Mouse (Mus musculus) megakaryocyte, adult 5-6 weeks (primary cell): ENCODE measurements around the gene Rnf123. TPM values are rescaled to one million over a fixed set of nuclear protein-coding genes. Genes with fewer than 3 reads are reported as not detected.
A peak's percentile ranks its signal among the peaks of the same experiment; 100 is the strongest.
"Not testable (repeated sequence)": the region's sequence is repeated elsewhere in the genome, so short reads cannot be mapped to it uniquely, and the experiment has no call there.

ENCODE experiments used
- ATAC-seq: 2 replicates; pipeline ENCODE4 v1.8.0; 2016; ENCODE audit warnings: mild to moderate bottlenecking, inconsistent platforms; ENCODE audit not compliant: poor library complexity, severe bottlenecking
- total RNA-seq, 2 experiments: library from RNA; stranded (forward) in 1 of 2; stranded (reverse) in 1 of 2; fragments of 153-499, 151-499 nt in 1 of 2; fragments of 221-1000, 200-1000 nt in 1 of 2; gene quantifications; 2 replicates each; pipeline versions ENCODE4 v1.2.3 to v1.2.4; 2015 to 2017

The Rnf123 gene
- total RNA-seq, 2 experiments from 2014 or later = 20.9 to 27.8 TPM

DNA sequence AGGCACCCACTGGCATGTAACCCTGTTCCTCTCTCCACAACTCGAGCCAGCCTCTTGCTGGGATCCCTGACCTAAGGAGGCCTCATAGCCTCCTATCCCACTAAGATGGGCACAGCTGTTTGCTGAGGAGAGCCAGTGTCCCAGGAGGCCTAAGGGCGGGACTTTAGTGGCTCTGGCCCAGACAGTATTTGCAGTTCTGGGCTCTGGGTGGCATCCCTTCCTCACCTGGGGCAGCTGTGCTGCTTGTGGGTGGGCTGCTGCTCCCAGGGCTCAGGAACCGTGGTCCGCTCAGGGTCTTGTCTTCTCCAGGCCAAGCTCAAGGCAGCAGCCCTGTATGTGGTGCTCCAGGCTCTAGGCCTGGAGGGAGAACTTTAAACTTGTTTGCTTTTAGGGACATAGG, 36.6 kb downstream of the Rnf123 start:
- ATAC-seq = no peak

DNA sequence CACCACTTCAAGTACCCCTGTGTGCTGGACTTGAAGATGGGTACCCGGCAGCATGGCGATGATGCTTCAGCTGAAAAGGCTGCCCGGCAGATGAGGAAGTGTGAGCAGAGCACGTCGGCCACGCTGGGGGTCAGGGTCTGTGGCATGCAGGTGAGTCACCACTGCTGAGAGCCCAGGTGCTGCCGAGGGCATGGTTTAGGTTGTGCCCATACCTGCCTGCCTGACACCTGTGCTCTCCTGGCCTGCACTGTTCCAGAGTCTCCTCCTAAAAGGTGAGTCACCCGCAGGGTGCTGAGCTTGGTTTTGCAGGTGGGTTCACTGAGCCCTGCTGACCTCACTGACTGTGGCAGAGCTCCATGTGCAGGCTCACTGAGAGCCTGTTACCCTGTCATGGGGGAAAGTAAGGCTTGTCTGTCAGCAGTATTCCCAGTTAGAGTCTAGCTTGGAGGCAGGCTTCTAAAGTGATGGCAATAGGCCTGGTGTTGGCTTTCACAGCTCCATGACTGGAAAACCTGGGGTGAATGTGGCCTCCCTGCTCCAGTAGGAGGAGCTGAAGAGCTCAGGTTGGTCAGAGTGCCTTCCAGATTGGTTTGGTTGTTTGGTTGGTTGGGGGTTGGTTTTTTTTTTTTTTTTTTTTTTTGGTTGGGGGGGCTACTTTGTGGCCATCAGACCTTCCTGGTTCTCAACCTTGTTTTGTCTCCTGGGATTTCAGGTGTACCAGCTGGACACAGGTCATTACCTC, 38.2 kb downstream of the Rnf123 start:
- no peak for ATAC-seq

DNA sequence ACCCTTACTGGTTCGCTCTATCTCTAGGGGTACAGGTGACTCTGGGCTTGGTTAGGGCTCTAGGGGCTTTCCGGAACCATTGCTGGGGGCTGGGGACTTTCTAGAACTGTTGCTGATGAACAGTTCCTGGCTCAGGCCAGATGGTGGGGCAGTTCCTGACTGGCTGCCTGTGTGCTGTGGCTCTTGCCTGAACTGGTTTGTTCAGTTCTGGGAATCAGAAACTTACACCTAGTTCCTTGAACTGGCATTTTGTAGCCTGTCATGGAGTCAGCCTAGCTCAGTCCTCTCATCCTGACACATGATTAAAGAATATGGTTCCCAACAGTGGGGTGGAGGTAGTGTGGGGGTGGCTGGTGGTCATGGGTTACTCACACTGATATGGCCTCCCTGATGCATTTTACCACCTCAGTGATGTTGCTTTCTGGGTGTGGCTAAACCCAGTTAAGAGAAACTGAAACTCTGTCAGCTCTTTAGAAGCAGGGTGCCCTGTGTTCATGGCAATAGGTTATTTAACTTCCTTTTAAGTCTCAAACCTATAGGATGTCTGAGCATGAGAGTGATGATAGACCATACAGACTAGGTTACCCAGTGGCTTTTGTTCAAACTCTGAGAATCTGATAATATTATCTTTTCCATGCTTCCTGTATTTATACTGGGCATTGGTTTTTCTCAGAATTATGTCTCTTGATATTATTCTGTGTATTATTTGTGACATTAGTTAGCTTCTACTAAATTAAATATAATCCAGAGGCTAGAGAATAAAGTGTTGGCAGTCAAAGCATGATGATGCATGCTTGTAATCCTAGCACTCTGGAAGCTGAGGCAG, 47.6 kb downstream of the Rnf123 start:
- no peak for ATAC-seq

DNA sequence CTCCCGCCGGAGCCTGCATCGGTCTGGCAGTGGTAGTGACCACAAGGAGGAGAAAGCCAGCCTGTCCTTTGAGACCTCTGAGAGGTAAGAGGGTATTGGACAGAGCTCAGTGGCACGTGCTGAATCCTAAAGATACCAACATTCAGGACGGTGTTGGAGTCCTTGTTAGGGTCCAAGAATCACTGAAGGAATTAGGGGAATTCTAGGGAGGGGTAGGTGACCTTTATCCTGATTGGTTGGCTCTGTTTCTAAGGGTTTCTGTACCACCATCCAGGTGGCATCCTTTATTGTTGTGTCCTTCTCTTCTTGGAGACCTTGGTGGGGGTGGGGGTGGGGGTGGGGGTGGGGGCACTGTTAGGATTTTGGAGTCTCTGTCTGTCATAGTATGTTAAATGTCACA, 51.0 kb downstream of the Rnf123 start:
- no peak for ATAC-seq

DNA sequence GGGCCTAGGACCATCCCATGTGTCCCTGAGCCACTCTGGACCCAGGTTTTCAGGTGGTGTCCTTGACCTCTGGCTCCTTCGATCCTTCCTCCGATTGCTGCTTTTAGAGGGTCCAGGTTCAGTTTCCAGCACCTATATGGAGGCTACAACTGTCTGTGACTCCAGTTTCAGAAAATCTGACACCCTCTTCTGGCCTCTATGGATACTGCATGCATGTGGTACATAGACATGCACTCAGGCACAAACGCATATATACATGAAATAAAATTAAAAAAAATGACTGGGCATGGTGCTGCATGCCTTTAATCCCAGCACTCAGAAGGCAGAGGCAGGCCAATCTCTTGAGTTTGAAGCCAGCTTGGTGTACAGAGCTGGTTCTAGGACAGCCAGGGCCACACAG, 55.3 kb downstream of the Rnf123 start:
- ATAC-seq = no peak

DNA sequence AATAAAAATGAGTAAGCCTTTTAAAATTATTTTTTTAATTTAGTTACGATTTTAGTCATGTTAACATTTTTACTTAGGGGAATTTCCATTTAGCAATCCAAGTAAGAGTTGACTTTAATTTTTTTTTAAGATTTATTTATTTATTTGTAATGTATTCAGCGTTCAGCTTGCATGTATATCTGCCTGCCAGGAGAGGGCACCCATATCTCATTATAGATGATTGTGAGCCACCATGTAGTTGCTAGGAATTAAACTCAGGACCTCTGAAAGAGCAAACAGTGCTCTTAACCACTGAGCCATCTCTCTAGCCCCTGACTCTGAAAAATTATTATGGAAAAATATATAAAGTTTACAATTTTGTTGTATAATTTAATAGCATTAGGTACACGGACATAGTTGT, 56.6 kb downstream of the Rnf123 start:
- no peak for ATAC-seq

DNA sequence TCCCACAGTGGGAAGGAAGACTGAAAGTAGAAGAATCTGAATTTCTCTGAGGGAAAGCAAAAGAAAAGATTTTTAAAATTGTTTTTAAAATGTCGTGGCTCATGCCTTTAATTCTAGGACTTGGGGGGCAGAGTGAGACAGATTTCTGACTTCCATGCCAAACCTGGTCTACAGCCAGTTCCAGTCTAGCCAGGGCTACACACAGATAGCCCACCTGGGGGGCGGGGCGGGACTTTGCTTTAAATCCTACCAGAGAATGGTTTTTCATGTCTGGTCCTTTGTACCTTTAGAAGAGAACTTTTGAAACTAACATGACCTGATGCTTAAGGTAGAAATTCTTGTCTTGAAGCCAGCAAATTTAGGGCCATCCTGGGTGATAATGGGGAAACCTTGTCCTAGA, 59.9 kb downstream of the Rnf123 start:
- ATAC-seq = no peak

DNA sequence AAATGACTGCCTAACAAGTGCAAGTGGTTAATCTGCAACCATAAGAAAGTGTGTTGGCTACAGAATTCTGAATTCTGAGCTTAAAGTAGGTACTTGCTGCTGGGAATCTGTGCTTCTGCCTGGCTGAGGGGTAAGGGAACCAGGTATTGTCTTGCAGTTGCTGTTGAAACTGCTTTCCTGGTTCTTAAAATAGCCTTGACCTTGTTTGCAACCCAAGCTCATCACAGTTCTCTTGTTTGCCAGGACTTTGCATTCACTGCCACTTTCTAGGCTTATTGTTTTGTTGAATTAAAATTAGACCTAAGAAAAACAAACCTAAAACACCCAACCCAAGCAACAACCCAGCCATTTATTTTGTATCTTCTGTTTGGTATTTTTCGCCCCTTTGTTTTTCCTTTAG, 62.4 kb downstream of the Rnf123 start:
- no peak for ATAC-seq

DNA sequence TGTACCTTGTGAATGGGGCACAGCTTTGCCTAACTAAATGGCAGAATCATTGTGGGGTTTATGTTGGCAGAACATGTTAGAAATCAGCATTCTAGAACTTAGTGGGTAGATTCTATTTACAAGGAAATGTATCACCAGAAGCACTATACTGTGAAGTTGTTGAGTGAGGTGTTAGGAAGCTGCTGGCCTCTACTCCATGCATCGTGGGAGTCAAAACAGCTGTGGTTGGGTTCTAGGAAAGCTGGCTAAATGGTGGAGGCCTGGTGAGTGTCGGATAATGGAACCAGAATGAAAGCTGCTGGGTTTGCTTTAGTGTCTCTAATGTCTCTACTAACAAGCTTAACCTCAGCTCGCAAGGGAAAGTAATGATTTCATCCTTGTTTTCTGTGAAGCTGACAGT, 66.0 kb downstream of the Rnf123 start:
- no peak for ATAC-seq

DNA sequence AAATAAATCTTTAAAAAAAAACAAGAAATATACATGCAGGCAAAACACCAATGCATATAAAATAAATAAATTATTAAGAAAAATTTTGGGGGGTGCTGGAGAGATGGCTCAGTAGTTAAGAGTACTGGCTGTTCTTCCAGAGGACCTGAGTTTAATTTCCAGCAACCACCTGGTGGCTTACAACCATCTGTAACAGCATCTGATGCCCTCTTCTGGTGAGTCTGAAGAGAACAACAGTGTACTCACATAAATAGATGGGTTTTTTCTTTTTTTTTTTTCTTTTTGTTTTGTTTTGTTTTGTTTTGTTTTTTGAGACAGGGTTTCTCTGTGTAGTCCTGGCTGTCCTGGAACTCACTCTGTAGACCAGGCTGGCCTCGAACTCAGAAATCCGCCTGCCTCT, 69.6 kb downstream of the Rnf123 start:
- not testable (repeated sequence) for ATAC-seq

DNA sequence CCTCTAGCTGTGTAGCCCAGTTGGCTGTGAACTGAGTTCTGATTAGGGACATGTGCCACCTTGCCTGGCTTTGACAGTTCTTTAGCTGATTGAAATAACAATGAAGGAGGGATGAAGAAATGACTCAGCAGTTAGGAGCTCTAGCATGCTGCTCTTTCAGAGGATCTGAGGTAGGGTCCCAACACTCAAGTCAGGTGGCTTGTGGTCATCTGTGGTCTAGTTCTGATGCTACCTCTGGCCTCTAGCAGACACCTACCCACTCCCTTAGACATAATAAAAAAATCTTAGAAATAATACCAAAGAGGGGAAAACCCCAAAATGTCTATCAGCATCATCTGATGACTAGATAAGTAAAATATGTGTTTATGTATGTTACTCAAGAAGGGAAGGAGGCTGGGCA, 72.8 kb downstream of the Rnf123 start:
- ATAC-seq = no peak

DNA sequence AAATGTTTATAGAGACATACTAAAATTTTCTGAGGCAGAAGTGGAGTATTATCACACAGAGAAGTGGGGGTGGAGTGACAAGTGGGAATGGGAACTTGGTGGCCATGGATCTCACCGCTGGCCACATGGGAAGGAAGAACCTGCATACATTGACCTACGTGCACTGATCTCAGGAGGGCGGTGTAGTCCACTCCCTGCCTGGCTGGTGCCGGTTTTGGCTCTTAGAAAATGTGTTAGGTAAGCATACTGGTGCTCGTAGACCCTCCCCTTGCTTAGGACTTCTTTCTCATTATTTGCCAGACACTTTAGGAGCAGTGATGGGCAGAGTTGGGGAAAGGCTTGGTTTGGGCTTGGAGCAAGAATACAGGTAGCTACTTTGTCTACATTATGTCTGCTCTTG, 75.1 kb downstream of the Rnf123 start:
- ATAC-seq = no peak

DNA sequence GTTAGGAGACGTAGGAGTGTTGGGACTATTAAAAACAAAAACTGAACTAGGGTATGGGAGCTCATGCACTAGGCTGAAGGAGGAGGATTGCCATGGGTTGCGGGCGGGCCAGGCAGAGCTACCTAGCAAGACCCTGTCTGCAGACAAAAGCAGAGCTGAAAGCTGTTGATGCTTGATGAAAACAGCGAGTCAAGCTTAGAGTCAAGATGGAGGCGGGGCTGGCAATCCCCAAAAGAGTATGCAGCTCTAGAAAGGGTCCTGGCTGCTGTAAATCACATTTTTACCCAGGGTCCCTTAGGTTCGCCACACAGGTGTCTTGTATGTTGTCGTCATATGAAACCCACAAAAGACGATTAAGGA, 79.6 kb downstream of the Rnf123 start:
- no peak for ATAC-seq

DNA sequence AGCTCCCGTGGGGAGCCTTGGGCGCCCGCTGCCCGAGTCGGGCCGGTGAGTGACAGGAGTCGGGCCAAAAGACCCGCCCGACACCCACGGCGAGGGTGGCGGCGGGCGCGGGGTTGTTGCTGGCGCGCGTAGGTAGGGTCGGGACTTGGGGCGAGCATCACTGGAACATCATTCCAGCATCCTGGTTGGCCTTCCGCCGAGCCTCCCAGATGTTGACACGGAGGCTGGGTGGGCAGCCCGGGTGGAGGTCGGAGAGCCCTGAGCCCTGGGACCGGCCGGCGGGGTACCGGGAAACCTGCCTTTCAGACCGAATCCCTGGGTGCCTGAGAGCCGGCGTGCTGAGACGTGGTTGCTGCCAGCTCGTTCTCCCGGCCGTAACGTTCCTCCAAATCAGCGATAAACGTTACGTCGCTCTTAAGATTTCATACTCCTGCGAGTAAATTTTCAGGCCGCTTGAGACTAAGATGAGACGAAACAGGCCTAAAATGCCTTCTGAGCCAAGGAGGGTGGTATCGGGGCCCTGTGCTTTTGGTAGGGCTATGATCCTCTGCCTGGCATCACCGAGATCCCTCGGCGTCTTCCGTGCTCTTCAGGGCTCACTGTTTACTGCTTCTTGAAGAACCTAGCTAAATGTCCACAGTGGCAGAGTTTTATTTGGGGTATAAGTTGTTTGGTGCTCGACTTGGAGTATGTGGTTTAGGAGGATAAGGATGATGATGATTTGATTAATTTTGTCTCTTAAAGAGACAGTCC, 80.2 kb downstream of the Rnf123 start:
- ATAC-seq = peak; percentile 4

DNA sequence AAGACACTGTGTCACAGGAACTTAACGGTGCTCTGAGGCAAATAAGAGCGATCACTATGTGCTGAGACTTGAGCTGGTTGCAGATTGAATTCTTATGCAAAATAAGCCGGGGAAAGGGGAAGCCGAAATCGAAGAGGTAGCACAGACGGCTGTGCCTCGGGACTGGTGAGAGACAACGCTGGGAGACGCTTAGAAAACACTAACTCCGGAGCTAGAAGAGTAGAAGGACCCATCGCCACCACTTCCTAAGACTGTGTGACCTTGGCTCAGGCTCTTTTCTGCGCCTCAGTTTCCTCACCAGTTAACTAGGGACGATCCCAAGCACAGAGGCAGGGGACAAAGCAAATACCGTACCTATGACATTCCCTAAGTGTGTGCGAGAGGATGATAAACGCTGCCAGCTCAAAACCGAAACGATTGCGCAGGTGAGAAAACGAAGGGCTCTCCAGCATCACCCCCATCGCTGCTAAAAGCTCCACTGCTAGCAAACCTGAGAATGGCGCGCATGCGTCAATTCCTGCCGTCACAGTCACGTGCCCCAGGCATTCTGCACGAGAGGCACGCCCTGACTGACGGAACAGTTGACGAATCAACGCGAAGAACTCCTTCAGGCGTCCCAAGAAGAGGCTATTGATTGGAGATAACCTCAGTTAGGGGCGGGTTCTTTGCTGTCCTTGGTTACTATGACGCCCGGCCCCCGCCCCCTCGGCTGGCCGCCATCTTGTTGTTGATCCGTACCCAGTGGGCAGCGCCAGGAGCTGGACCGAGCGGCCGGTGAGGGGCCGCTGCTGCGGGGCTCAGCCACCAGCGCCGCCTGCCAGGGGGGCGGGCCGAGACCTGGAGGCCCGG, 81.0 kb downstream of the Rnf123 start, which contains the start of gene Ip6k1:
Ip6k1 (plus strand) TSS at position 580 of the 849 bp plus-strand sequence.
- ATAC-seq = peak; percentile 96

Other genes starting within 250 kb of the Rnf123 start
- gene Rbm6, start 210.1 kb downstream of the Rnf123 start, total RNA-seq (2015) = 42.2 and 55.9 TPM in 2 replicates
- 117 and 119 TPM in 2 replicates for gene Rbm6, start 210.1 kb downstream of the Rnf123 start, total RNA-seq (2017)
- 6.2 and 7.6 TPM in 2 replicates for gene Mon1a, start 195.2 kb downstream of the Rnf123 start, total RNA-seq (2015)
- gene Mon1a, start 195.2 kb downstream of the Rnf123 start, total RNA-seq (2017) = 16.6 and 17.7 TPM in 2 replicates
- 0.52 and 0.94 TPM in 2 replicates for gene Mst1r, start 176.5 kb downstream of the Rnf123 start, total RNA-seq (2015)
- gene Mst1r, start 176.5 kb downstream of the Rnf123 start, total RNA-seq (2017) = 2.2 and 2.3 TPM in 2 replicates
- not detected in 2 replicates for gene Actl11, start 154.9 kb downstream of the Rnf123 start, total RNA-seq (2015)
- gene Actl11, start 154.9 kb downstream of the Rnf123 start, total RNA-seq (2017) = not detected in 2 replicates
- gene Camkv, start 147.7 kb downstream of the Rnf123 start, total RNA-seq (2015) = not detected in 2 replicates
- 0.04 TPM in 1 of 2 replicates, not detected in the other for gene Camkv, start 147.7 kb downstream of the Rnf123 start, total RNA-seq (2017)
- gene Traip, start 133.2 kb downstream of the Rnf123 start, total RNA-seq (2015) = 4.9 and 9.4 TPM in 2 replicates
- gene Traip, start 133.2 kb downstream of the Rnf123 start, total RNA-seq (2017) = 12.0 and 15.8 TPM in 2 replicates
- 37.5 and 44.3 TPM in 2 replicates for gene Uba7, start 107.8 kb downstream of the Rnf123 start, total RNA-seq (2015)
- 35.6 and 43.2 TPM in 2 replicates for gene Uba7, start 107.8 kb downstream of the Rnf123 start, total RNA-seq (2017)
- 0.18 TPM in 1 of 2 replicates, not detected in the other for gene Gm20661, start 100.3 kb downstream of the Rnf123 start, total RNA-seq (2015)
- not detected in 2 replicates for gene Gm20661, start 100.3 kb downstream of the Rnf123 start, total RNA-seq (2017)
- 1.8 and 4.7 TPM in 2 replicates for gene Inka1, start 97.5 kb downstream of the Rnf123 start, total RNA-seq (2015)
- 2.6 and 3.2 TPM in 2 replicates for gene Inka1, start 97.5 kb downstream of the Rnf123 start, total RNA-seq (2017)
- gene Cdhr4, start 90.8 kb downstream of the Rnf123 start, total RNA-seq (2015) = 0.33 TPM in 1 of 2 replicates, not detected in the other
- 0.51 and 1.7 TPM in 2 replicates for gene Cdhr4, start 90.8 kb downstream of the Rnf123 start, total RNA-seq (2017)
- not detected in 2 replicates for gene Gm20662, start 87.0 kb downstream of the Rnf123 start, total RNA-seq (2015)
- not detected in 2 replicates for gene Gm20662, start 87.0 kb downstream of the Rnf123 start, total RNA-seq (2017)
- gene Ip6k1, start 80.8 kb downstream of the Rnf123 start, total RNA-seq (2015) = 20.1 and 24.6 TPM in 2 replicates
- 35.2 and 109 TPM in 2 replicates for gene Ip6k1, start 80.8 kb downstream of the Rnf123 start, total RNA-seq (2017)
- gene Gmppb, start 34.1 kb downstream of the Rnf123 start, total RNA-seq (2015) = 6.4 and 6.9 TPM in 2 replicates
- 14.0 and 19.1 TPM in 2 replicates for gene Gmppb, start 34.1 kb downstream of the Rnf123 start, total RNA-seq (2017)
- 1.2 and 1.5 TPM in 2 replicates for gene Amigo3, start 30.2 kb downstream of the Rnf123 start, total RNA-seq (2015)
- gene Amigo3, start 30.2 kb downstream of the Rnf123 start, total RNA-seq (2017) = 2.0 and 2.6 TPM in 2 replicates
- 0.69 TPM in 1 of 2 replicates, not detected in the other for gene Mst1, start 2.9 kb downstream of the Rnf123 start, total RNA-seq (2015)
- gene Mst1, start 2.9 kb downstream of the Rnf123 start, total RNA-seq (2017) = not detected in 2 replicates
- gene Apeh, start 11.3 kb upstream of the Rnf123 start, total RNA-seq (2015) = 37.9 and 41.0 TPM in 2 replicates
- 56.9 and 61.8 TPM in 2 replicates for gene Apeh, start 11.3 kb upstream of the Rnf123 start, total RNA-seq (2017)
- 0.91 and 1.5 TPM in 2 replicates for gene Bsn, start 107.0 kb upstream of the Rnf123 start, total RNA-seq (2015)
- gene Bsn, start 107.0 kb upstream of the Rnf123 start, total RNA-seq (2017) = 0.37 and 0.62 TPM in 2 replicates
- 11.6 and 12.3 TPM in 2 replicates for gene Dag1, start 180.6 kb upstream of the Rnf123 start, total RNA-seq (2015)
- 4.6 and 5.4 TPM in 2 replicates for gene Dag1, start 180.6 kb upstream of the Rnf123 start, total RNA-seq (2017)
- 3.9 and 4.3 TPM in 2 replicates for gene Nicn1, start 207.1 kb upstream of the Rnf123 start, total RNA-seq (2015)
- gene Nicn1, start 207.1 kb upstream of the Rnf123 start, total RNA-seq (2017) = 2.6 and 3.6 TPM in 2 replicates
- gene Amt, start 213.5 kb upstream of the Rnf123 start, total RNA-seq (2015) = 0.71 TPM in 1 of 2 replicates, not detected in the other
- 0.11 TPM in 1 of 2 replicates, not detected in the other for gene Amt, start 213.5 kb upstream of the Rnf123 start, total RNA-seq (2017)
- 468 and 473 TPM in 2 replicates for gene Rhoa, start 222.8 kb upstream of the Rnf123 start, total RNA-seq (2015)
- 585 and 627 TPM in 2 replicates for gene Rhoa, start 222.8 kb upstream of the Rnf123 start, total RNA-seq (2017)
- gene Tcta, start 222.8 kb upstream of the Rnf123 start, total RNA-seq (2015) = 16.5 and 23.8 TPM in 2 replicates
- gene Tcta, start 222.8 kb upstream of the Rnf123 start, total RNA-seq (2017) = 6.2 and 8.4 TPM in 2 replicates